Mouse (Mus musculus) hindbrain, embryonic 16.5 days (tissue): ENCODE measurements around the gene Pgpep1l. TPM values are rescaled to one million over a fixed set of nuclear protein-coding genes. Genes with fewer than 3 reads are reported as not detected.
"Not testable (repeated sequence)": the region's sequence is repeated elsewhere in the genome, so short reads cannot be mapped to it uniquely, and the experiment has no call there.

Experiments used
- ATAC-seq: fragments of 200-750 bp; cut with Nextera tagmentation; 2 replicates; pipeline ENCODE4 v1.8.0; 2017; ENCODE audit warnings: moderate TSS enrichment, moderate library complexity
- H3K27ac ChIP-seq: fragments of 300-500 bp; sonication (generic); 2 replicates; pipeline ENCODE4 v1.5.1; 2014; ENCODE audit warnings: low read depth, mild to moderate bottlenecking, control low read depth, low read length, moderate library complexity
- H3K27me3 ChIP-seq: fragments of 300-500 bp; sonication (generic); replicated peaks from 2 replicates; pipeline ENCODE4 v1.6.1; 2014; ENCODE audit warnings: low read length; ENCODE audit not compliant: control insufficient read depth, insufficient read depth
- H3K36me3 ChIP-seq: fragments of 300-500 bp; sonication (generic); 2 replicates; pipeline ENCODE4 v1.6.1; 2014; ENCODE audit warnings: mild to moderate bottlenecking, low read length, moderate library complexity, mixed read lengths; ENCODE audit not compliant: control insufficient read depth, insufficient read depth
- H3K4me1 ChIP-seq: fragments of 300-500 bp; sonication (generic); 2 replicates; pipeline ENCODE4 v1.6.1; 2014; ENCODE audit warnings: low read depth, low read length; ENCODE audit not compliant: control insufficient read depth, insufficient read depth
- H3K4me2 ChIP-seq: fragments of 300-500 bp; sonication (generic); 2 replicates; pipeline ENCODE4 v1.6.1; 2014; ENCODE audit warnings: mild to moderate bottlenecking, low read length, control low read depth, moderate library complexity
- H3K4me3 ChIP-seq: fragments of 300-500 bp; sonication (generic); 2 replicates; pipeline ENCODE4 v1.5.1; 2014; ENCODE audit warnings: mild to moderate bottlenecking, low read length, control low read depth, moderate library complexity
- H3K9ac ChIP-seq: fragments of 300-500 bp; sonication (generic); 2 replicates; pipeline ENCODE4 v1.6.1; 2014; ENCODE audit warnings: low read depth, mild to moderate bottlenecking, control low read depth, low read length, moderate library complexity
- H3K9me3 ChIP-seq: fragments of 300-500 bp; sonication (generic); 2 replicates; pipeline ENCODE4 v1.6.1; 2014; ENCODE audit warnings: mild to moderate bottlenecking, low read length, moderate library complexity; ENCODE audit not compliant: control insufficient read depth
- WGBS: fragments of 180-500 bp; shearing (Covaris S2); extraction: QIAGEN DNeasy Blood & Tissue Kit; methylation state at CpG from one replicate; pipeline ENCODE4 v1.1.7; 2014; 5-methylcytosine and 5-hydroxymethylcytosine counted together
- polyA plus RNA-seq: library from polyadenylated mRNA; unstranded; fragments of >200 nt; fragmentation: Nextera tagmentation; extraction: Ambion mirVana; gene quantifications from 2 replicates; pipeline ENCODE4 v1.2.1, GENCODE M21; 2015

The Pgpep1l gene
- polyA plus RNA-seq, 1 experiment from 2014 or later: not detected

DNA sequence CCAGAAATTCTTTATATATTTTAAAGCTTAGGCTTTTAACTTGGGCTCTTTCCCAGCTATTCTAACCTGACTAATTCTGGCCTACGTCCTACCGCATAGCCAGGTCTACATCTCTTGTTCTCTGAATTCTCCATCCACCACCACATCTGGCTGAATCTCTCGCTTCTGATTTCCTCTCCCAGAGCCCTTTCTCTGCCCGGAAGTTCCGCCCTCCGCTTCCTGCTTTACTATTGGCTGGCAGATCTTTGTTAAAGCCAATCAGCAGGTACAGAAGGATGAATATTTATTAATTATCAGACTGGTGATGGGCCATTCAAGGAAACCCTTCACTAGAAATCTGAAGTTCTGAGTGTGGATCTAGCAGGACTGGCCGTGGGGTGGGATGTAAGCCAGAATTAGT, 37.1 kb upstream of the Pgpep1l start:
- no peak for ATAC-seq
- Histone ChIP-seq H3K4me1 (no peaks in the 10 kb centered on the region), H3K4me2 (no peak overlapping the region), H3K36me3 (no peaks in the 10 kb centered on the region), H3K27ac (no peak overlapping the region), H3K4me3 (no peak overlapping the region), H3K9me3 (no peaks in the 10 kb centered on the region), H3K9ac (no peak overlapping the region), H3K27me3 (no peaks in the 10 kb centered on the region)
- 81% methylated on average over 7 of the region's 7 CpGs for WGBS

DNA sequence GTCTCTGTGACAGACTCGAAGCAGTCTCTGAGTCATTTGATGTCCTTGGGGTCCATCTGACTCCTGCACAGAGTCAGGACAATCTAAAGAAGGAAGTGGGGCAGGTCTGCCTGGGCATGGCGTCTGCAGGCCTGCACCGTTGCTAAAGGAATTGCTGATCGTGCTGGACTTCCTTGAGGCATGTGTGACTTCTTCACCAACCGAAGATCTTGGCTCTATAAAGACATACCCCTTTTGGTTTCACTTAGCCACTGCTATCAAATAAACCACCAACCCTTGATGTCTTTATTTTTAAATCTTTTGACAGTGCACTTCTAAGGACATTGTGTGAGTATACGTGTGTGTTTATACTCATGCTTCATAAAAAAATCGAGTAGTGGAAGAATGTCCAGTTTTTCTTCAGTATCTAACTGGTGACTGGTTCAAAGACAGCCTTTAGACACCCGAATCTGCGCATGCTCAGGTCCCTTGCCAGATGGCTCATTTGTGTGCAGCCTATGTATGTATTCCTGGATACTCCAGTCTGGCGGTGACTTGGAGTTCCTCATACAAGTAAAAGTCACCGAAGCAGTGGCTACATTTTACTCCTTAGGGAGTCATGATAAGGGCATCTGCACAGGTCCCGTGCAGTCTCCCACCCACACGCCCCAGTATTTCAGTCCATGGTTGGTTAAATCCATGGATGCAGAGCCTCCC, 34.5 kb upstream of the Pgpep1l start:
- WGBS: 87% methylated on average over 13 of the region's 13 CpGs
- Histone ChIP-seq H3K36me3 (no peaks in the 10 kb centered on the region), H3K27me3 (no peaks in the 10 kb centered on the region), H3K4me1 (no peaks in the 10 kb centered on the region), H3K4me2 (no peak overlapping the region), H3K9ac (no peak overlapping the region), H3K4me3 (no peak overlapping the region), H3K9me3 (no peaks in the 10 kb centered on the region), H3K27ac (no peak overlapping the region)
- ATAC-seq: no peak

DNA sequence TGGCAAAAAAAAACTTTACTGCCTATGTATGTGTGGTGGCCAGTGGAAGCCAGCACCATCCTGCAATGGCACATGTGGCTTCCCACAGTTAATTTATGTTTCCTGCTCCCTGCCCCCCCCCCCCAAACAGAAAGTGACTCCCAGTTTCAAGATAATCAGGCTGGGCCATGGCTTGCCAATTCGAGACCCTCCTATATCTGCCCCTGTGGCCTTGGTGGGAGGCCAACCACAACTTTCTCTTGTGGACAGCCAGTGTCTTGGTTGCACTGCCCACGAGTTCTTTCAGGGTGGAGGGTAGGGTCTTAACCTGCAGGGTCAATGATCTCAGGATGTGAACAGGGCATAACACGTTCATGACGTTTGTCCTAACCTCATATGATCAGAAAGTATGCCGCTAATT, 32.5 kb upstream of the Pgpep1l start:
- Histone ChIP-seq H3K27me3 (no peaks in the 10 kb centered on the region), H3K4me1 (no peaks in the 10 kb centered on the region), H3K9ac (no peak overlapping the region), H3K9me3 (no peaks in the 10 kb centered on the region), H3K36me3 (no peaks in the 10 kb centered on the region), H3K4me3 (no peak overlapping the region), H3K4me2 (no peak overlapping the region), H3K27ac (no peak overlapping the region)
- no peak for ATAC-seq
- WGBS: 100% methylated on average over 5 of the region's 5 CpGs

DNA sequence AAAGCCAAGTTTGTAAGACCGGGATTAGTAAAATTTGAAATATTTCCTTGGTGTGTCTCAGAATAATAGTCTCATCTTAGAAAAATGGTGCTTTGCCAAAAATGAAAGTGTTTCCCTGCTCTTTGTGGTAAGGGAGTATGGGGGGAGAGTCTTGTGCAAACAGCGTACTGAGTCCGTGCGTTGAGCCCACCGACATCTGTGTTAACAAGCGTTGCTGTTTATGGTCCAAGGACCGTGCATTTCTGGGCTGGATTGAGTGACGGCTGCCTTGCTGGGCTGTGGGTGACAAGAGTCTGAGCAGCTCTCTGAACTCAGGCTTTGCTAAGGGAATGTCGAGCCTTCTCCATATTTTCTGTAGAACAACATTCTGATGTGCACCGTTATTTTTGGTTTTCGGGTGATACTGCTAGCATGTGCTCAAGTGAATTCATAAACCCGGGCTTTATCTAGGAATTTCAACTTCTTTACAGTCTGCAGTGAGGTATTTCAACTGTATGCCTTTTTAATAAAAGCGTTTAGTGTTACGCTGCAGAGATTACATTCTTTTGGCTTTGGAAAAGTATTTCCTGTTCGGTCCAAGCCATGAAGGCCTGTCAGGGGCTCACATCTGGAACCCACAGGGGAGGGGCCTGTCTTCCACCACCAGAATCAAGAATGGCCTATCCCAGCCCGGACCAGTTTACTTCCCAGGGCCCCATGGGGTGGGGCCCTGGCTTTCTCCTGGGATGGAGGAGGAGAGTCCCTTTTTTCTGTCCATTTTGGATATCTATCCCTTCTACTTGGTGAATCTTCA, 30.2 kb upstream of the Pgpep1l start:
- H3K4me3 ChIP-seq: no peak overlapping the region
- H3K4me2 ChIP-seq: no peak overlapping the region
- H3K4me1 ChIP-seq: no peaks in the 10 kb centered on the region
- ATAC-seq: no peak
- no peaks in the 10 kb centered on the region for H3K36me3 ChIP-seq
- no peaks in the 10 kb centered on the region for H3K9me3 ChIP-seq
- no peak overlapping the region for H3K27ac ChIP-seq
- no peak overlapping the region for H3K9ac ChIP-seq
- no peaks in the 10 kb centered on the region for H3K27me3 ChIP-seq
- 76% methylated on average over 16 of the region's 16 CpGs for WGBS

DNA sequence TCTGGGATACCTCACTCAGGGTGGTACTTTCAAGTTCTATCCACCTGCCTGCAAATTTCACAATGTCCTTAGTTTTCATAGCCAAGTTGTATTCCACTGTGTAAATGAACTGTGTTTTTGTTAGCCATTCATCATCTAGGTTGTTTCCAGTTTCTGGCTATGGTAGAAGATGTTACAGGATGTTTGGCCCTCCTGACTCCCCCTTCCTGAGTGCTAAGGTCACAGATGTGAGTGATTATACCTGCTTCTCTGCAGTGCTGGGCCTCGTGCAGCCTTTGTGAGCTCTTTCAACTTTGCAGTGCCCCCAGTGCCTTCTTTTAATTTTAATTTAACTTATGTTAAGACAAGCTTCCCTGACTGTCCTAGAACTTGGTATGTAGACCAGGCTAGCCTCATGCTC, 27.6 kb upstream of the Pgpep1l start:
- no peaks in the 10 kb centered on the region for H3K4me1 ChIP-seq
- H3K27ac ChIP-seq: no peak overlapping the region
- H3K27me3 ChIP-seq: no peaks in the 10 kb centered on the region
- no peak for ATAC-seq
- no peak overlapping the region for H3K9ac ChIP-seq
- 67% methylated on average over 1 of the region's 1 CpGs for whole genome bisulfite sequencing
- H3K36me3 ChIP-seq: no peaks in the 10 kb centered on the region
- no peak overlapping the region for H3K4me2 ChIP-seq
- no peaks in the 10 kb centered on the region for H3K9me3 ChIP-seq
- no peak overlapping the region for H3K4me3 ChIP-seq

DNA sequence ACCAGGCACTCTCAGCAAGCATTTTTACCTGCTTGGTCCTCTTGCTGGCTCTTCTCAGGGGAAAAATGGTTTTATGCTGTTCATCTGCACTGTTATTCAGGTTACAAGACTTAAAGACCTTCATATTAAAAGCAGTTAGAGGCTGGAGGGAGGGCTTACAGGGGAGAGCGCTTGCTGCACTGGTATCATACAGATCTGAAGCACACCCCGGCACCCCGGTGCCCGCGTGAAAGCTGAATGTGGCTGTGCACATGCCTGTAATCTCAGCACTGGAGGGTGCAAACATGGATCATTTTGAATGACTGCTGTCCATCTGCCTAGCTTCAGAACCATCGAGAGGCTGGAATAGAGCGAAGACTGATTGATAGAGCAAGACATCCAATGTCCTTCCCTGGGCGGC, 25.0 kb upstream of the Pgpep1l start:
- Histone ChIP-seq H3K27me3 (no peaks in the 10 kb centered on the region), H3K4me1 (no peaks in the 10 kb centered on the region), H3K36me3 (no peaks in the 10 kb centered on the region), H3K4me2 (no peak overlapping the region), H3K4me3 (no peak overlapping the region), H3K27ac (no peak overlapping the region), H3K9ac (no peak overlapping the region), H3K9me3 (no peaks in the 10 kb centered on the region)
- no peak for ATAC-seq
- WGBS: 91% methylated on average over 8 of the region's 8 CpGs

DNA sequence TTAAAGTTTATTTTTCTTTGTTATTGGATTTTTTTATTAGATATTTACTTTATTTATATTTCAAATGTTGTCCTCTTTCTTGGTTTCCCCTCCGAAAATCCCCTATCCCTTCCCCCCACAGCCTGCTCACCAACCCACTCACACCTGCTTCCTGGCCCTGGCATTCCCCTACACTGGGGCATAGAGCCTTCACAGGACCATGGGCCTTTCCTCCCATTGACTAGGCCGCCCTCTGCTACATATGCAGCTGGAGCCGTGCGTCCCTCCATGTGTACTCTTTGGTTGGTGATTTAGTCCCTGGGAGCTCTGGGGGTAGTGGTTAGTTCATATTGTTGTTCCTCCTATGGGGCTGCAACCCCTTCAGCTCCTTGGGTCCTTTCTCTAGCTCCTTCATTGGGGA, 24.0 kb upstream of the Pgpep1l start:
- not testable (repeated sequence) for H3K27ac ChIP-seq, H3K4me3 ChIP-seq, H3K36me3 ChIP-seq, H3K4me2 ChIP-seq, ATAC-seq, H3K9ac ChIP-seq, H3K27me3 ChIP-seq, H3K4me1 ChIP-seq, H3K9me3 ChIP-seq
- 94% methylated on average over 4 of the region's 4 CpGs for WGBS

DNA sequence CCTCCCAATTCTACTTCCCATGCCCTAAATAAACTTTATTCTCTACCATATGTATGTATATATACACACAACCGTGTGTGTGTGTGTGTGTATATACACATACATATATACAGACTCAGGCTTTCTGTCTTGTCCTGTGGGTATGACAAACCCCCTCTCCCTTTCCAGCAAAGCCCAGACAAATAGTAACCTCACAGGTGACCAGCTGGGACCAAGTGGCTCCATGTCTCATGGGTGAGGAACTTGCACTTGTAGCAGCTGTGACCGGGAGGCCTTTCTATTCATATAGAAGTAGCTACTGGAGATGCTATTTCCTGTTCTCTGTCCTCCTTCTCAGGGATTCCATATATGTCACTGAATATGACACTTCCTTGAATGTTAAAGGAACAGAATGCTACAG, 23.5 kb upstream of the Pgpep1l start:
- no peak for ATAC-seq
- Histone ChIP-seq H3K9ac (no peak overlapping the region), H3K27me3 (no peaks in the 10 kb centered on the region), H3K4me1 (no peaks in the 10 kb centered on the region), H3K36me3 (no peaks in the 10 kb centered on the region), H3K4me3 (no peak overlapping the region), H3K27ac (no peak overlapping the region), H3K4me2 (no peak overlapping the region), H3K9me3 (no peaks in the 10 kb centered on the region)
- 74% methylated on average over 2 of the region's 2 CpGs for WGBS

DNA sequence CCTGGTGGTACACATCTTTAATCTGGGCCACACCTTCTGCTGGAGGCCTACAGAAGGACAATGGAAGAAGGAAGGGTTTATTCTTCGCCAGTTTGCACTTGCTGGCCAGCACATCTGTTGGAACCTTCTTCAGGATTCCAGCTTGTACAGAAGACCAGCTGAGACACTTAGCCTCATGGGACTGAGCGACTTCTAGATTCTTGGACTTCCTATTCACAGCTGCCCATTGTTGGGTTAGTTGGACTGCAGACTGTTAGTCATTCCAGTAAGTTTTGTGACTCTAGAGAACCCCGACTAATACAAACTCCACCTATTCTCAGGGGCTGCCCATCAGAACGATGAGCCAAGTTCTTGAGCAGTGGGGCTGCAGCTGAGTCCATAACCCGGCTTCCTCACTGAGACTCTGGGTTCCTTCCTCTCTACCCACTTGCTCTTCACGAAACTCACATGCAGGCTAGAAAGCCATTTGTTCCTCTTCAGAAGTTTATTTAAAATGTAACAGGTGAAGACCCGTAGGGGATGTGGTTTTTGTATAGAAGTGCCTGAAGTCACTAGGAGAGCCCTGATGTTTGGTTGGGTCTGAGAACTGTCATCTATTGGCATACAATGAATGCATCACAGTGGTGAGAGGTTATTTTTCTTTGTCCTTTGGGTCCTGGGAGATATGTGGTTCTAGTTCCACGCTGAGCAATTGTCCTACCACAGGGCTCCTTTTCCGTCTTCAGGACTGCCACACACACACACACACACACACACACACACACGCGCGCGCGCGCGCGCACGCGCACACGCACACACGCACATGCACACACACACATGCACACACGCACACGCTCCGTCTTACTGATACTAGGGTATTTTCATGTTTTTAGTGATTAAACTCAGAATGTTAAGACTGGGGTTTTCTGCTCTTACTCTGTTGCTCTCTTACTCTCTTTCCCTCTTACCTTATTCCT, 22.8 kb upstream of the Pgpep1l start:
- no peaks in the 10 kb centered on the region for H3K27me3 ChIP-seq
- ATAC-seq: no peak
- no peaks in the 10 kb centered on the region for H3K4me1 ChIP-seq
- no peak overlapping the region for H3K9ac ChIP-seq
- H3K27ac ChIP-seq: no peak overlapping the region
- H3K36me3 ChIP-seq: no peaks in the 10 kb centered on the region
- 92% methylated on average over 24 of the region's 24 CpGs for WGBS
- no peak overlapping the region for H3K4me2 ChIP-seq
- no peak overlapping the region for H3K4me3 ChIP-seq
- H3K9me3 ChIP-seq: no peaks in the 10 kb centered on the region
